Mouse (Mus musculus): Measurements from ENCODE around the gene Adamtsl3. TPM values are rescaled to one million over a fixed set of nuclear protein-coding genes. Genes with fewer than 3 reads are reported as not detected.

Adamtsl3 gene
- polyA plus RNA-seq, 1 experiment from 2014 or later: 1.1 TPM

DNA sequence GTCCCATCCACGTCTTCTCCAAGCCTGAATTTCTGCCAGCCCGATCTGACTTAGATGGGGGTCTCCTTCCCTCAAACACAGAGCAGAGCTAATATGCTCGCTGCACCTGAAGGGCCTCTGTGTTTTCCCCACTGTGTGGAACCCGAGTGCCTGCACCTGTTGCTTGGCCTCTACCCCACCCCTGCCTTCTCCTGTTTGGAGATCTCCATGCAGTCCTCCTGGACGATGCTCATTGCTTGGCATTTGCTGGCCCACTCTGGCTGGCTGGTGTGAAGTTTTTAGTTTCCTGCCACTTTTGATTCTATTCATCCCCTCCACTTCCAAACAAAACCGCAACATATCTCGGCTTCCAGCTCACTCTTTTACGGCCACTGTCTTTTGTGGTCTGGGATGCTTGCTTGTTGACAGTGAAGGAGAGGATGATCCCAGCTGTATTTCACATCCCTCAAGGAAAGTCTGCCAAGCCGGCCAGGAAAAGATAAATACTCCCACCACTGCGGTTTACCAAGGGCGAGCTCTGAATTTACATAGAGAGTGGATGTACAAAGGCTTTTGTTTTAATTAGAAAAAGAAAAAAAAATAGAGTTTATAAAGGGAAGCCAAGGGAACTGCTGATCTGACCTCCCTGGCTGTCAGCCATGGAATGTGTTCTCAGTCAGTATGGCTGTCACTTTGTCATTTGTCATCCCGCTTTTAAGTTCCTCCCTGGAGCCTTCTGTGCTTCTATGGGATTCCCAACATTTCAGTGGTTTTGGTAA is 198.4 kb downstream of the Adamtsl3 start:
- Histone ChIP-seq H3K4me3 (no peak overlapping the region), H3K4me1 (replicated peaks) (peaks cover 11% of the 10 kb centered on the region), H3K9me3 (no peaks in the 10 kb centered on the region), H3K4me2 (no peak overlapping the region), H3K36me3 (no peaks in the 10 kb centered on the region), H3K9ac (no peak overlapping the region), H3K27ac (replicated peaks) (0 out of 2 replicates have a peak overlapping the region, but pooled peaks have one; percentile 8), H3K27me3 (no peaks in the 10 kb centered on the region)
- WGBS: 54% methylated on average over 12 of the region's 12 CpGs
- peak; percentile 68; the same call in 1 of the 2 replicates for ATAC-seq (ENCODE audit: low FRiP score, low read depth)

DNA sequence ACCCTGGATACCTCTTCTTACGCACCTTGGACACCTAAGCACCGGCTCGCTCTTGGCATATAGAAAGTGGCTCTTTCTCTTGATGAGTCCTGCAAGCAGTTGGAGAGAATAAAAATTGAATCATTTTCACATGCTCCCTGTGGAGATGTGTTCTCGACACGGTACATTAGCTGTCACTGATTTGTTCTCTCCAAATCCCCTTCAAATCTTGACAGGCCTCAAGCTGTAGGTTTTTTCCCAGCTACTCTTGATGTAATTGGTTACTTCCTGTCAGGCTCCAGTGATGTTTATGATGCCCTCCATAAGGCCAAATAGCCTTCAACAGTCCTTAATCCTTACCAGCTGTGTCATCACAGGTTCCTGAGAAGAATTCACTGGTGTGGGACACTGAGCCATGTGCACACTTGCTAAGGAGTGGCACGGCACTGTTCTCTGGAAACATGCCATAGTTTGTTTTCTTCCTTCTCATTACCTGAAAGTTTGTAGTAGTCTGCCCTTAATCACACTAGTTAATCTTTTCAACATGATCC is 209.0 kb downstream of the Adamtsl3 start:
- no peak overlapping the region for H3K4me3 ChIP-seq
- H3K36me3 ChIP-seq: no peaks in the 10 kb centered on the region
- WGBS: 51% methylated on average over 6 of the region's 6 CpGs
- H3K27me3 ChIP-seq: no peaks in the 10 kb centered on the region
- no peak overlapping the region for H3K9ac ChIP-seq
- no peaks in the 10 kb centered on the region for H3K9me3 ChIP-seq
- H3K4me2 ChIP-seq: no peak overlapping the region
- H3K4me1 ChIP-seq (replicated peaks): no peaks in the 10 kb centered on the region
- ATAC-seq (ENCODE audit: low FRiP score, low read depth): no peak
- H3K27ac ChIP-seq (replicated peaks): no peak overlapping the region

DNA sequence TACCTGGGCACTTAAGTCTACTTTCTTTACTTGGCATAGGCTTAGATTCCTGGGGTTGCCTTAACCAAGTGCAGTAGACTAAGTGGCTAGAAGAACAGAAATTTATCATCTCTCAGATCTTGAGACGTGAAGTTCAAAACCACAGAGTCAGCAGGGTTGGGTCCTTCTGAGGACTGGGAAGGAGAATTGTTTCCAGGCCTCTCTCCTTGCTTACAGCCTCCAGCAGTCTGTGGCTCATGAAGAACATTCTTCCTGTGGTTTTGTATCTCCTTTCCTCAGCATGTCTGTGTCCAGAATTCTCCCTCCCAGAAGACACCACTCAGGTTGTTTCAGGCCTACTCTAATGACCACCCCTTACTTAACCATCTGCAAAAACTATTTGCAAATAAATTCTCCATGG is 216.5 kb downstream of the Adamtsl3 start:
- Histone ChIP-seq H3K27me3 (no peaks in the 10 kb centered on the region), H3K4me1 (replicated peaks) (no peaks in the 10 kb centered on the region), H3K4me2 (no peak overlapping the region), H3K36me3 (no peaks in the 10 kb centered on the region), H3K27ac (replicated peaks) (no peak overlapping the region), H3K4me3 (no peak overlapping the region), H3K9me3 (no peaks in the 10 kb centered on the region), H3K9ac (no peak overlapping the region)
- no peak for ATAC-seq (ENCODE audit: low FRiP score, low read depth)
- 100% methylated on average over 1 of the region's 1 CpGs for WGBS

DNA sequence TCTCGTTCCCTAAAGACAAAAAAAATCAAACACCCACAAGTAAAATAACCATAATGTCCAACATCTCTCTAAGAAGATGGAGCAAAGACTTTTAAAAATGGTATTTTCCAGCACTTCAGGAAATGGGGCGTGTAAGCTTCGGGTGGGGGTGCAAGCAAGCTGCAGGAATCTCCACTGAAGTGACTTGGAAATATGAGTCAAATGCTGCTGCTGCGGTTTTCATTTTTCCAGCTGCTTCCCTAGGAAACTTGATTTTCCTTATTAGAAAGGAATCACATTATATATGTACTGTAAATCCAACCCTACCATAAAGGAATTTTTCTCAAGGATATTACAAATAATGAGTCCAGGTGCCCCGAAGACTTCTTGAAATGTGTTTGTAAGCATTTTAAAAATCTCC is 220.3 kb downstream of the Adamtsl3 start:
- no peaks in the 10 kb centered on the region for H3K4me1 ChIP-seq (replicated peaks)
- no peak overlapping the region for H3K4me3 ChIP-seq
- no peak overlapping the region for H3K27ac ChIP-seq (replicated peaks)
- ATAC-seq (ENCODE audit: low FRiP score, low read depth): no peak
- no peak overlapping the region for H3K9ac ChIP-seq
- WGBS: 87% methylated on average over 5 of the region's 5 CpGs
- no peak overlapping the region for H3K4me2 ChIP-seq
- no peaks in the 10 kb centered on the region for H3K27me3 ChIP-seq
- H3K9me3 ChIP-seq: no peaks in the 10 kb centered on the region
- no peaks in the 10 kb centered on the region for H3K36me3 ChIP-seq

DNA sequence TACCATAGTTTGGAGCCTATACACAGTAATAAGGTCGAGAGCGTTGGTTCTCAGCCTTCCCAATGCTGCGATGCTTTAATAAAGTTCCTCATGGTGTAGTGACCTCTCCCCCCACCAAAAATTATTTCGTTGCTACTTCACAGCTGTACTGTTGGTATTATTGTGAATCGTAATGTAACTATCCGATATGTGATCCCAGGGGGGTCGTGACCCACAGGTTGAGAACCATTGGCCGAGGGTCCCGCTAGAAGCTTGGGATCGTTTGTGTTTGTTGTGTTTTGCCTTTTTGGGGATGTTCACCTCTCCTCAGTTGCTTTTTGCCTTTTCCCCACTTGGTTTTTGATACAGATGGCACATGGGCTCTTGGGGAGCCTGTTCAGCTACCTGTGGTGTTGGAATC is 220.9 kb downstream of the Adamtsl3 start:
- H3K4me1 ChIP-seq (replicated peaks): no peaks in the 10 kb centered on the region
- H3K36me3 ChIP-seq: no peaks in the 10 kb centered on the region
- no peak for ATAC-seq (ENCODE audit: low FRiP score, low read depth)
- no peak overlapping the region for H3K9ac ChIP-seq
- no peak overlapping the region for H3K4me2 ChIP-seq
- no peak overlapping the region for H3K27ac ChIP-seq (replicated peaks)
- H3K9me3 ChIP-seq: no peaks in the 10 kb centered on the region
- no peaks in the 10 kb centered on the region for H3K27me3 ChIP-seq
- WGBS: 89% methylated on average over 10 of the region's 10 CpGs
- H3K4me3 ChIP-seq: no peak overlapping the region

GRCm38 (mm10) chr7:82557111-82557510 is 221.6 kb downstream of the Adamtsl3 start:
- H3K4me3 ChIP-seq: no peak overlapping the region
- ATAC-seq (ENCODE audit: low FRiP score, low read depth): no peak
- H3K9ac ChIP-seq: no peak overlapping the region
- WGBS: 74% methylated on average over 11 of the region's 11 CpGs
- no peaks in the 10 kb centered on the region for H3K9me3 ChIP-seq
- no peaks in the 10 kb centered on the region for H3K36me3 ChIP-seq
- H3K27ac ChIP-seq (replicated peaks): no peak overlapping the region
- H3K4me1 ChIP-seq (replicated peaks): no peaks in the 10 kb centered on the region
- no peaks in the 10 kb centered on the region for H3K27me3 ChIP-seq
- peak overlapping the region; percentile 20; the same call in 1 of the 2 replicates for H3K4me2 ChIP-seq

DNA sequence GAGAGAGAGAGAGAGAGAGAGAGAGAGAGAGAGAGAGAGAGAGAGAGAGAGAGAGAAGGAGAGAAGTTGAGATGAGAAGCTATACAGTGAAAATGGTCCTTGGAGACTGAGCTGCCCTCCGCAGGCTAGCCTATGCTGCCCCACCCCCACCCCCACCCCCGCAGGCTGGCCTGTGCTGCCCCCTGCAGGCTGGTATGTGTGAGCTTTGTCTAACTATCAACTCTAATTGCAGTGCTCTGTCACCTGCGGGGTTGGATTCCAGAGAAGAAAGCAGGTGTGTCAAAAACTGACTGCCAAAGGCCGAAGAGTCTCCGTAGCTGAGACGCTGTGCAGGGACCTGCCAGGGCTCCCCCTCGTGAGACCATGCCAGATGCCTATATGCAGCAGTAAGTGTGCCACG is 231.2 kb downstream of the Adamtsl3 start:
- no peak for ATAC-seq (ENCODE audit: low FRiP score, low read depth)
- Histone ChIP-seq H3K9me3 (no peaks in the 10 kb centered on the region), H3K4me2 (no peak overlapping the region), H3K9ac (no peak overlapping the region), H3K4me1 (replicated peaks) (no peaks in the 10 kb centered on the region), H3K36me3 (no peaks in the 10 kb centered on the region), H3K27me3 (no peaks in the 10 kb centered on the region), H3K4me3 (no peak overlapping the region), H3K27ac (replicated peaks) (no peak overlapping the region)
- WGBS: 50% methylated on average over 8 of the region's 8 CpGs

- Histone ChIP-seq H3K36me3 (no peaks in the 10 kb centered on the region), H3K9ac (no peak overlapping the region), H3K4me3 (no peak overlapping the region), H3K27me3 (no peaks in the 10 kb centered on the region), H3K9me3 (no peaks in the 10 kb centered on the region), H3K27ac (replicated peaks) (no peak overlapping the region), H3K4me1 (replicated peaks) (no peaks in the 10 kb centered on the region), H3K4me2 (no peak overlapping the region)
- ATAC-seq (ENCODE audit: low FRiP score, low read depth): no peak
- 96% methylated on average over 3 of the region's 3 CpGs for WGBS
Measured at GRCm38 (mm10) chr7:82567811-82568210, 232.3 kb downstream of the Adamtsl3 start.

GRCm38 (mm10) chr7:82572981-82573380 is 237.5 kb downstream of the Adamtsl3 start:
- Histone ChIP-seq H3K4me3 (no peak overlapping the region), H3K4me1 (replicated peaks) (no peaks in the 10 kb centered on the region), H3K27ac (replicated peaks) (no peak overlapping the region), H3K27me3 (no peaks in the 10 kb centered on the region), H3K4me2 (no peak overlapping the region), H3K9ac (no peak overlapping the region), H3K36me3 (no peaks in the 10 kb centered on the region), H3K9me3 (no peaks in the 10 kb centered on the region)
- 62% methylated on average over 1 of the region's 1 CpGs for WGBS
- no peak for ATAC-seq (ENCODE audit: low FRiP score, low read depth)

DNA sequence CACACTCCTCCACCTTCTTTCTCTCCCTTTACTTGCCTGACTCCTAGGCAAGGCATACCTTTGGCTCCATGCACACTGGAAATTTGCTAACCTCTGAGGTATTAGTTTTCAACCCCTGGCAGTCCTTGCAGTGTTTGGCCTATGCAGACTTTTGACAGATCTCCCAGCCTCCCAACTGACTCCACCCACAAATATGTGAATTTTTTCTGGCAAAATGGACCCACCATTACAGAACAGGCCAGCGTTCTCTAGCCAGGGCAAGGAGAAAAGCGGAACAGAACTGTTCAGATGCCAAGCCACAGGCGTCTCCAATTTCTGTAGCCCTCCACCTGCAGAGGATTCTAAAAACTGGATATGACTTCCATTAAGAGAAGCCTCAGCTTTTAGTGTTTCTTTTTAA is 244.5 kb downstream of the Adamtsl3 start:
- Histone ChIP-seq H3K27ac (replicated peaks) (no peak overlapping the region), H3K36me3 (no peaks in the 10 kb centered on the region), H3K9me3 (no peaks in the 10 kb centered on the region), H3K4me3 (no peak overlapping the region), H3K9ac (no peak overlapping the region), H3K4me1 (replicated peaks) (no peaks in the 10 kb centered on the region), H3K27me3 (no peaks in the 10 kb centered on the region), H3K4me2 (no peak overlapping the region)
- 83% methylated on average over 3 of the region's 3 CpGs for WGBS
- no peak for ATAC-seq (ENCODE audit: low FRiP score, low read depth)

GRCm38 (mm10) chr7:82581802-82582201 is 246.3 kb downstream of the Adamtsl3 start:
- 72% methylated on average over 5 of the region's 5 CpGs for WGBS
- ATAC-seq (ENCODE audit: low FRiP score, low read depth): no peak
- Histone ChIP-seq H3K36me3 (no peaks in the 10 kb centered on the region), H3K4me1 (replicated peaks) (no peaks in the 10 kb centered on the region), H3K27ac (replicated peaks) (no peak overlapping the region), H3K4me2 (no peak overlapping the region), H3K9ac (no peak overlapping the region), H3K9me3 (no peaks in the 10 kb centered on the region), H3K4me3 (no peak overlapping the region), H3K27me3 (no peaks in the 10 kb centered on the region)

GRCm38 (mm10) chr7:82582534-82582933 is 247.0 kb downstream of the Adamtsl3 start:
- no peaks in the 10 kb centered on the region for H3K9me3 ChIP-seq
- no peaks in the 10 kb centered on the region for H3K27me3 ChIP-seq
- H3K36me3 ChIP-seq: no peaks in the 10 kb centered on the region
- 78% methylated on average over 4 of the region's 4 CpGs for WGBS
- H3K4me2 ChIP-seq: no peak overlapping the region
- no peak overlapping the region for H3K27ac ChIP-seq (replicated peaks)
- no peak overlapping the region for H3K4me3 ChIP-seq
- no peak overlapping the region for H3K9ac ChIP-seq
- H3K4me1 ChIP-seq (replicated peaks): no peaks in the 10 kb centered on the region
- no peak for ATAC-seq (ENCODE audit: low FRiP score, low read depth)

GRCm38 (mm10) chr7:82590931-82591330 is 255.4 kb downstream of the Adamtsl3 start:
- no peaks in the 10 kb centered on the region for H3K27me3 ChIP-seq
- ATAC-seq (ENCODE audit: low FRiP score, low read depth): no peak
- H3K4me3 ChIP-seq: no peak overlapping the region
- H3K9me3 ChIP-seq: no peaks in the 10 kb centered on the region
- H3K27ac ChIP-seq (replicated peaks): no peak overlapping the region
- no peak overlapping the region for H3K9ac ChIP-seq
- no peaks in the 10 kb centered on the region for H3K4me1 ChIP-seq (replicated peaks)
- no peak overlapping the region for H3K4me2 ChIP-seq
- no peaks in the 10 kb centered on the region for H3K36me3 ChIP-seq
- 90% methylated on average over 6 of the region's 6 CpGs for WGBS

Measured in hindbrain, embryonic 15.5 days (tissue).